Mouse (Mus musculus) heart, postnatal 0 days (tissue): Measurements from ENCODE around the gene Nenf.

Experiments used
- CTCF ChIP-seq: IDR thresholded peaks from 2 replicates; pipeline ENCODE4 v1.5.1; 2016; ENCODE audit warnings: antibody characterized with exemption, control low read depth, low read depth
- EP300 ChIP-seq: IDR thresholded peaks from 2 replicates; pipeline ENCODE4 v1.6.1; 2016; ENCODE audit warnings: antibody characterized with exemption, low read depth

GRCm38 (mm10) chr1:191267162-191267561 lies 50.8 kb downstream of the Nenf start:
- TF ChIP-seq EP300, result no peak
- TF ChIP-seq CTCF, result no peak
